Mouse (Mus musculus) liver, postnatal 0 days (tissue): ENCODE data around the gene Scn1a. TPM values are rescaled to one million over a fixed set of nuclear protein-coding genes. Genes with fewer than 3 reads are reported as not detected.

Experiments used
- ATAC-seq: fragments of 200-750 bp; cut with Nextera tagmentation; 2 replicates; pipeline ENCODE4 v1.8.0; 2017; ENCODE audit warnings: mild to moderate bottlenecking, moderate library complexity
- DNase-seq: peaks from one replicate; pipeline ENCODE4 v3.0.0-alpha.2; 2016
- H3K27ac ChIP-seq: fragments of 300-500 bp; sonication (generic); 2 replicates; pipeline ENCODE4 v1.5.1; 2014; ENCODE audit warnings: antibody characterized with exemption, moderate library complexity, mild to moderate bottlenecking, low read depth
- H3K27me3 ChIP-seq: fragments of 300-500 bp; sonication (generic); 2 replicates; pipeline ENCODE4 v1.6.1; 2014; ENCODE audit warnings: low read length, control low read depth, mixed read lengths; ENCODE audit not compliant: insufficient read depth
- H3K36me3 ChIP-seq: fragments of 300-500 bp; sonication (generic); replicated peaks from 2 replicates; pipeline ENCODE4 v1.6.1; 2014; ENCODE audit warnings: mild to moderate bottlenecking, control low read depth, low read length, moderate library complexity, mixed read lengths; ENCODE audit not compliant: insufficient read depth
- H3K4me1 ChIP-seq: fragments of 300-500 bp; sonication (generic); 2 replicates; pipeline ENCODE4 v1.6.1; 2014; ENCODE audit warnings: antibody characterized with exemption, mild to moderate bottlenecking, control low read depth; ENCODE audit not compliant: insufficient read depth
- H3K4me2 ChIP-seq: fragments of 300-500 bp; sonication (generic); 2 replicates; pipeline ENCODE4 v1.6.1; 2014; ENCODE audit warnings: low read depth, mild to moderate bottlenecking, low read length, moderate library complexity, mixed read lengths
- H3K4me3 ChIP-seq: fragments of 300-500 bp; sonication (generic); 2 replicates; pipeline ENCODE4 v1.5.1; 2014; ENCODE audit warnings: low read depth, low read length
- H3K9ac ChIP-seq: fragments of 300-500 bp; sonication (generic); replicated peaks from 2 replicates; pipeline ENCODE4 v1.6.1; 2014; ENCODE audit warnings: mild to moderate bottlenecking, moderate library complexity
- H3K9me3 ChIP-seq: fragments of 300-500 bp; sonication (generic); 2 replicates; pipeline ENCODE4 v1.6.1; 2016; ENCODE audit warnings: mild to moderate bottlenecking, control low read depth, low read length, mixed read lengths
- CTCF ChIP-seq: sonication (generic); IDR thresholded peaks from 2 replicates; pipeline ENCODE4 v1.5.1; 2016; ENCODE audit warnings: antibody characterized with exemption, low read depth
- EP300 ChIP-seq: IDR thresholded peaks from 2 replicates; pipeline ENCODE4 v1.6.1; 2016; ENCODE audit warnings: antibody characterized with exemption, low read depth, mild to moderate bottlenecking
- WGBS: fragments of 180-500 bp; shearing (Covaris S2); extraction: QIAGEN DNeasy Blood & Tissue Kit; methylation state at CpG from one replicate; pipeline ENCODE4 v1.1.7; 2014; ENCODE audit not compliant: insufficient replicate concordance; 5-methylcytosine and 5-hydroxymethylcytosine counted together
- polyA plus RNA-seq: library from polyadenylated mRNA; unstranded; fragments of >200 nt; fragmentation: Nextera tagmentation; extraction: Ambion mirVana; gene quantifications from 2 replicates; pipeline ENCODE4 v1.2.1, GENCODE M21; 2015

The Scn1a gene
- polyA plus RNA-seq: not detected in 2 replicates

GRCm38 (mm10) chr2:66440711-66441110 lies at the start of gene Scn1a:
Gene Scn1a (minus strand): TSS chr2:66440840.
- Histone ChIP-seq H3K9ac (no peak within 1 kb of the TSS), H3K36me3 (no peaks in the 10 kb centered on the region), H3K4me2 (no peak within 1 kb of the TSS), H3K4me1 (no peaks in the 10 kb centered on the region), H3K27ac (no peak within 1 kb of the TSS), H3K27me3 (peaks cover 6% of the 10 kb centered on the region; the same call in 1 of the 2 replicates), H3K9me3 (no peaks in the 10 kb centered on the region), H3K4me3 (no peak within 1 kb of the TSS)
- no peak for ATAC-seq
- 17% methylated on average over 7 of the region's 7 CpGs for WGBS
- TF ChIP-seq EP300 (no peak), CTCF (no peak)
- DNase-seq: no peak

DNA sequence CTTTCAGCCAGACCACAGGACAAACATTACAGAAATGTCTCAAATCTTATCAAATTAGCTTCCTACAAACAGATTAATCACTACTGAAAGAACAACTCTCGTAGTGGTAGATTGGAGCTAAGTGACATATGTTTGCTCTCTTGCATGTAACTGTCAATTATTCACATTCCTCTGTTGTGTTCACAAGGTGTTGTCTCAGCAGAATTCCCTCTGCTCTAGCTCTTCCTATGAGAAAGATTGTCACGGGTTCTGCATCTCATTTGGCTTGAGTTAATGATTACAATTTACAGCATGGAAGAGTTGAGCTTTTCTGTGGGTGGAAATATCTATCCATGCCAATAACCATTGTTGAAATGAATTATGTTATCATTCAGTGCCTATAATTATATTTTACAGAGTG lies 37.8 kb upstream of the Scn1a start:
- Histone ChIP-seq H3K9ac (no peak overlapping the region), H3K4me1 (no peaks in the 10 kb centered on the region)
- TF ChIP-seq CTCF: no peak
- no peak for TF ChIP-seq EP300

DNA sequence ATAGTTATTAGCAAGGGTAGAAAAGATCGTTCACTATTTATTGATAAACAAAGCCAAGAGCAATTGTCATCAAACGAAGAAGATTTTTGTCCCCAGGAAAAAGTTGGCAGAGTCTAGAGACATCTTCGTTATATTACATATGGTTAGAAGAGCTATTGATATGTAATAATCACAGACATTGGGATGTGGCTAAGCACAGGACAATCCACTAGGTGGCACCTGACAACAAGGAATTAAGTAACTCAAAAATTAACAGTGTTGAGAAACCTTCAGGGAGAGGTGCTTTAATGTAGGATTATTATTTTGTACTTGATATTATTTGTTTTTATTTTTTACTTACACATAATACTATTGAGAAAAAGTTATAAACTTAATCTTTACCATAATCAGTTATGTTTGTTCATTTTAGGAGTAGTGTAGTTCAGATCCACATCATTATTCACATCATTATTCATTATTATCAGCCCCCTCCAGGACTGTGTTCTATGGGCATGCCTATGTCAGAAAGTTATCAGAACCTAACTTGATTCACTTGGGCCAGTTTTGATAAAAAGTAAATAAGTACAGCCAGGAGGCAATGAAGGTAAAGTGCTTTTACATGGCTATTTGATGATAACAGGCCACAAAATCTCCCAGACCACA lies 32.7 kb upstream of the Scn1a start:
- Histone ChIP-seq H3K4me2 (no peak overlapping the region), H3K27ac (no peak overlapping the region), H3K9ac (no peak overlapping the region), H3K4me3 (no peak overlapping the region), H3K27me3 (no peaks in the 10 kb centered on the region), H3K4me1 (no peaks in the 10 kb centered on the region), H3K36me3 (no peaks in the 10 kb centered on the region), H3K9me3 (no peaks in the 10 kb centered on the region)
- DNase-seq (no peak), ATAC-seq (no peak)
- TF ChIP-seq EP300 (no peak), CTCF (peak; percentile 37)
- 43% methylated on average over 3 of the region's 3 CpGs for WGBS

More for the DNA sequence above, 37.8 kb upstream of the Scn1a start:
- Histone ChIP-seq H3K4me3 (no peak overlapping the region), H3K9me3 (no peaks in the 10 kb centered on the region), H3K36me3 (no peaks in the 10 kb centered on the region), H3K4me2 (no peak overlapping the region), H3K27me3 (no peaks in the 10 kb centered on the region), H3K27ac (no peak overlapping the region)
- no peak for DNase-seq
- 47% methylated on average over 2 of the region's 2 CpGs for WGBS
- no peak for ATAC-seq

- Histone ChIP-seq H3K9me3 (no peaks in the 10 kb centered on the region), H3K36me3 (no peaks in the 10 kb centered on the region), H3K27me3 (no peaks in the 10 kb centered on the region), H3K27ac (no peak overlapping the region), H3K4me3 (no peak overlapping the region), H3K4me2 (no peak overlapping the region), H3K4me1 (no peaks in the 10 kb centered on the region), H3K9ac (no peak overlapping the region)
- TF ChIP-seq CTCF (no peak), EP300 (no peak)
- no peak for ATAC-seq
- DNase-seq: no peak
- 82% methylated on average over 3 of the region's 3 CpGs for WGBS
Observed at GRCm38 (mm10) chr2:66465484-66465883, 24.8 kb upstream of the Scn1a start.

GRCm38 (mm10) chr2:66464874-66465458 lies 24.3 kb upstream of the Scn1a start:
- ATAC-seq: no peak
- no peak for TF ChIP-seq EP300
- no peak for TF ChIP-seq CTCF
- Histone ChIP-seq H3K9me3 (no peaks in the 10 kb centered on the region), H3K4me2 (no peak overlapping the region), H3K4me3 (no peak overlapping the region), H3K27me3 (no peaks in the 10 kb centered on the region), H3K4me1 (no peaks in the 10 kb centered on the region), H3K9ac (no peak overlapping the region), H3K27ac (no peak overlapping the region), H3K36me3 (no peaks in the 10 kb centered on the region)
- 68% methylated on average over 2 of the region's 2 CpGs for WGBS
- DNase-seq: no peak

- TF ChIP-seq EP300 (no peak), CTCF (no peak)
- H3K4me1 ChIP-seq: no peaks in the 10 kb centered on the region
- H3K4me2 ChIP-seq: no peak overlapping the region
- H3K9me3 ChIP-seq: no peaks in the 10 kb centered on the region
- no peak overlapping the region for H3K27ac ChIP-seq
- no peaks in the 10 kb centered on the region for H3K27me3 ChIP-seq
- 71% methylated on average over 6 of the region's 6 CpGs for WGBS
- ATAC-seq (no peak), DNase-seq (no peak)
- H3K4me3 ChIP-seq: no peak overlapping the region
- H3K36me3 ChIP-seq: no peaks in the 10 kb centered on the region
- H3K9ac ChIP-seq: no peak overlapping the region
Observed at GRCm38 (mm10) chr2:66463916-66464315, 23.3 kb upstream of the Scn1a start.
